24 mouse cellular contexts compared by ENCODE assay signal in genomic region chr5:116228414-116228813, GRCm38 (mm10).
DNase-seq lines count a peak whose midpoint lies in the region; ATAC-seq and TF ChIP-seq lines count a peak whose summit lies in the region.
"Had no signal": no experiment of that assay in that cellular context is flagged by ENCODE, and none has a peak within 500 bp of the region (broad histone marks: within the 10 kb centered on the region; RNA-seq: fewer than 3 reads in every experiment).

No protein-coding gene starts in this region.

- 0 out of 2 replicates have a peak, but pooled peaks have one; percentile 55 for ATAC-seq in forebrain, postnatal 0 days
- no peak for ATAC-seq in forebrain, embryonic 13.5 days
- ATAC-seq: forebrain, embryonic 14.5 days; hindbrain, embryonic 16.5 days; intestine, embryonic 15.5 days; Patski had no signal

- H3K36me3 ChIP-seq in forebrain, postnatal 0 days (ENCODE audit: insufficient read depth), result no peaks in the 10 kb centered on the region
- H3K36me3 ChIP-seq in forebrain, embryonic 13.5 days (ENCODE audit: poor library complexity, severe bottlenecking), result no peaks in the 10 kb centered on the region
- no peaks in the 10 kb centered on the region for H3K36me3 ChIP-seq in ES-E14 (ENCODE audit: control insufficient read depth, insufficient read depth, low read length, poor library complexity, severe bottlenecking)
- H3K36me3 ChIP-seq: forebrain, embryonic 10.5 days; G1E; hindbrain, embryonic 12.5 days; intestine, embryonic 15.5 days had no signal

- intact Hi-C loops in left cerebral cortex, adult 2 months (cut with DNase I), result no loop called here

- H3K4me3 ChIP-seq in forebrain, postnatal 0 days (ENCODE audit: low read depth, low read length), result no peak overlapping the region; the same call in 1 of the 2 replicates
- no peak overlapping the region for H3K4me3 ChIP-seq in forebrain, embryonic 13.5 days
- peak overlapping the region; percentile 17; the same call in 1 of the 2 replicates for H3K4me3 ChIP-seq in left cerebral cortex, adult 2 months
- no peak overlapping the region for H3K4me3 ChIP-seq in ES-E14 (ENCODE audit: insufficient read depth in 1 of 2, low read depth in 1 of 2, low read length in 2 of 2, poor library complexity in 1 of 2, severe bottlenecking in 1 of 2)
- peak overlapping the region; percentile 36 for H3K4me3 ChIP-seq in cortical plate, adult 2 months (ENCODE audit: insufficient read depth, low read length)
- H3K4me3 ChIP-seq: forebrain, embryonic 10.5 days; gastrocnemius, adult 2 months; hindbrain, embryonic 12.5 days; intestine, embryonic 15.5 days had no signal

- 0 out of 2 replicates have a peak, but pooled peaks cover 4% of the 10 kb centered on the region for H3K4me1 ChIP-seq in forebrain, postnatal 0 days (ENCODE audit: insufficient read depth)
- H3K4me1 ChIP-seq in forebrain, embryonic 13.5 days, result peaks cover 11% of the 10 kb centered on the region
- peaks cover 0 to 9% of the 10 kb centered on the region in 2 experiments; a peak in 3 of 4 replicates for H3K4me1 ChIP-seq in ES-E14 (ENCODE audit: control insufficient read depth in 2 of 2, insufficient read depth in 2 of 2, low read length in 2 of 2, poor library complexity in 1 of 2)
- no peaks in the 10 kb centered on the region for H3K4me1 ChIP-seq in cortical plate, adult 2 months (ENCODE audit: control insufficient read depth, insufficient read depth, low read length)
- H3K4me1 ChIP-seq: intestine, embryonic 15.5 days had no signal

- TF ChIP-seq POLR2A in cortical plate, adult 2 months (IDR thresholded peaks at IDR 0.05; ENCODE audit: extremely low read depth, insufficient read depth, low read length), result peak; percentile 40; the same call in 1 of the 2 replicates

- DNase-seq in forebrain, postnatal 0 days, result peak; percentile 31
- DNase-seq in left cerebral cortex, adult 2 months (ENCODE audit: extremely low spot score in 1 of 2, low spot score in 2 of 2), result no peak
- DNase-seq in left cerebral cortex, adult 9 months (ENCODE audit: low spot score in 2 of 2), result no peak
- DNase-seq in ES-E14 (ENCODE audit: low read depth, low spot score), result no peak
- no peak for DNase-seq in kidney, postnatal 36 days
- DNase-seq in T-cell, adult 2 months (ENCODE audit: low spot score), result no peak
- DNase-seq: adrenal gland, postnatal 10 days; cerebellum, adult 11-12 months; cerebellum, adult 8-10 months; cerebellum, postnatal 10 days; cerebellum, postnatal 36 days; gastrocnemius, adult 2 months; gastrocnemius, postnatal 14 days; heart, adult 11 months had no signal

- in situ Hi-C loops in ES-E14 (cut with MboI; ENCODE audit: low sequenced_read_pairs in 2 of 2, unreplicated experiment in 2 of 2), result no loop called here

- no peak overlapping the region for H3K4me2 ChIP-seq in forebrain, postnatal 0 days (ENCODE audit: low read depth)
- H3K4me2 ChIP-seq in forebrain, embryonic 13.5 days, result no peak overlapping the region
- H3K4me2 ChIP-seq: heart, embryonic 11.5 days; hindbrain, embryonic 12.5 days; intestine, embryonic 15.5 days had no signal

- no peaks in the 10 kb centered on the region for H3K27me3 ChIP-seq in forebrain, postnatal 0 days (ENCODE audit: insufficient read depth, low read length)
- peaks cover 17% of the 10 kb centered on the region for H3K27me3 ChIP-seq in forebrain, embryonic 13.5 days
- H3K27me3 ChIP-seq: hindbrain, embryonic 12.5 days; intestine, embryonic 15.5 days had no signal

- 0 out of 2 replicates have a peak overlapping the region, but pooled peaks have one; percentile 4 for H3K9ac ChIP-seq in forebrain, postnatal 0 days
- H3K9ac ChIP-seq in forebrain, embryonic 13.5 days, result no peak overlapping the region
- H3K9ac ChIP-seq in ES-E14 (ENCODE audit: insufficient read depth, low read depth, low read length, poor library complexity, severe bottlenecking), result no peak overlapping the region
- H3K9ac ChIP-seq: hindbrain, embryonic 12.5 days; intestine, embryonic 15.5 days had no signal

- H3K27ac ChIP-seq in forebrain, postnatal 0 days (ENCODE audit: low read depth, low read length), result no peak overlapping the region
- H3K27ac ChIP-seq in forebrain, embryonic 13.5 days, result no peak overlapping the region
- H3K27ac ChIP-seq in left cerebral cortex, adult 2 months, result no peak overlapping the region
- H3K27ac ChIP-seq in ES-E14 (ENCODE audit: insufficient read depth, low read depth, low read length, poor library complexity, severe bottlenecking), result no peak overlapping the region
- H3K27ac ChIP-seq in cortical plate, adult 2 months (ENCODE audit: insufficient read depth, low read length), result no peak overlapping the region
- H3K27ac ChIP-seq: forebrain, embryonic 10.5 days; gastrocnemius, adult 2 months; hindbrain, embryonic 12.5 days; intestine, embryonic 15.5 days had no signal

- no peaks in the 10 kb centered on the region for H3K9me3 ChIP-seq in forebrain, postnatal 0 days (ENCODE audit: low read length)
- no peaks in the 10 kb centered on the region for H3K9me3 ChIP-seq in forebrain, embryonic 13.5 days (replicated peaks)
- no peaks in the 10 kb centered on the region for H3K9me3 ChIP-seq in ES-E14 (ENCODE audit: control insufficient read depth, insufficient read depth, low read depth, low read length)
- H3K9me3 ChIP-seq: forebrain, embryonic 10.5 days; hindbrain, embryonic 12.5 days; intestine, embryonic 15.5 days had no signal

- no peak for TF ChIP-seq CTCF in forebrain, postnatal 0 days (IDR thresholded peaks at IDR 0.05; ENCODE audit: low read depth)
- TF ChIP-seq CTCF in left cerebral cortex, adult 2 months (IDR thresholded peaks at IDR 0.05), result no peak
- TF ChIP-seq CTCF in cortical plate, adult 2 months (IDR thresholded peaks at IDR 0.05; ENCODE audit: extremely low read depth, insufficient read depth, low read length), result no peak

- WGBS in forebrain, postnatal 0 days, result 61% methylated on average over 6 of the region's 6 CpGs
- 75% methylated on average over 6 of the region's 6 CpGs for WGBS in forebrain, embryonic 13.5 days

TF ChIP-seq in ES-E14, 5 proteins besides CTCF, POLR2A, EP300 and RAD21:
- TF ChIP-seq ZC3H11A (IDR thresholded peaks at IDR 0.05; ENCODE audit: borderline replicate concordance, low read depth, low read length), result no peak
- no peak for TF ChIP-seq MAFK (IDR thresholded peaks at IDR 0.05; ENCODE audit: insufficient read depth, low read depth, low read length)
- no peak for TF ChIP-seq ZNF384 (IDR thresholded peaks at IDR 0.05; ENCODE audit: low read depth, low read length)
- peak; percentile 35; the same call in 1 of the 2 replicates for TF ChIP-seq HCFC1 (IDR thresholded peaks at IDR 0.05; ENCODE audit: borderline replicate concordance, insufficient read depth, low read length)
- no peak for TF ChIP-seq CHD2 (IDR thresholded peaks at IDR 0.05; ENCODE audit: low read depth, low read length)

Comparison
In these comparisons a context has a peak if more than half of its experiments do, and no peak if none do; other contexts are left out.
1. H3K4me3 ChIP-seq: peak in left cerebral cortex, adult 2 months (single experiment) and cortical plate, adult 2 months (single experiment); none in forebrain, postnatal 0 days (single experiment), forebrain, embryonic 13.5 days (single experiment) and ES-E14 (0 of 2).